Mouse (Mus musculus): Measurements from ENCODE around the gene Mei1. TPM values are rescaled to one million over a fixed set of nuclear protein-coding genes. Genes with fewer than 3 reads are reported as not detected.

Mei1 gene
- polyA plus RNA-seq, 1 experiment: not detected

DNA sequence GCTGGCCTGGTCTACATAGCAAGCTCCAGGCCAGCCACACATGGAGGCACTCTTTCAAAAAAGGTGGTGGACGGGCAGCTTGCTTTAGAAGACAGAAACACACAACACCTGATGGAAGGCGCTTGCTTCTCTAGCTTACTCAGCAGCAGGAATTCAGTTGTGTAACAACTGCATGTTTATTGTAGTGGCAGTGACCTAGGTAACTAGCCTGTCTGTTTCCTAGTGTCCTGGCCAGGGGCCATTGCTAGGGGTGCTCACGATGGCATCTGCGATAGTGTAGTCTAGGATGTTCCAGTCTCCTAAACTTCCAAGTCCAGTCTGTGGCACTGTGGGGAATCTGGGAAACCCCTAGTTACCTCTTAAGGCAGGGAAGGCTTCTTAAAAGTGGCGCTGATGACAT lies 74.4 kb downstream of the Mei1 start:
- H3K4me1 ChIP-seq (ENCODE audit: control insufficient read depth, insufficient read depth, low read length): peaks cover 4% of the 10 kb centered on the region
- no peaks in the 10 kb centered on the region for H3K9me3 ChIP-seq (replicated peaks; ENCODE audit: control insufficient read depth, insufficient read depth, low read length, poor library complexity, severe bottlenecking)
- H3K36me3 ChIP-seq (ENCODE audit: control insufficient read depth, insufficient read depth, low read length, poor library complexity, severe bottlenecking): no peaks in the 10 kb centered on the region
- no peaks in the 10 kb centered on the region for H3K27me3 ChIP-seq (ENCODE audit: control insufficient read depth, insufficient read depth, low read length, poor library complexity, severe bottlenecking)
- no peak overlapping the region for H3K4me3 ChIP-seq (ENCODE audit: low read depth, low read length)
- no peak overlapping the region for H3K9ac ChIP-seq (ENCODE audit: low read depth, poor library complexity, severe bottlenecking)
- TF ChIP-seq EP300 (IDR thresholded peaks at IDR 0.05; ENCODE audit: insufficient read depth, low read depth, low read length) (no peak), POLR2A (IDR thresholded peaks at IDR 0.05; ENCODE audit: insufficient read depth, low read length) (no peak), CTCF (IDR thresholded peaks at IDR 0.05; ENCODE audit: low read depth, low read length) (no peak)
- H3K27ac ChIP-seq (ENCODE audit: insufficient read depth, low read length): no peak overlapping the region

DNA sequence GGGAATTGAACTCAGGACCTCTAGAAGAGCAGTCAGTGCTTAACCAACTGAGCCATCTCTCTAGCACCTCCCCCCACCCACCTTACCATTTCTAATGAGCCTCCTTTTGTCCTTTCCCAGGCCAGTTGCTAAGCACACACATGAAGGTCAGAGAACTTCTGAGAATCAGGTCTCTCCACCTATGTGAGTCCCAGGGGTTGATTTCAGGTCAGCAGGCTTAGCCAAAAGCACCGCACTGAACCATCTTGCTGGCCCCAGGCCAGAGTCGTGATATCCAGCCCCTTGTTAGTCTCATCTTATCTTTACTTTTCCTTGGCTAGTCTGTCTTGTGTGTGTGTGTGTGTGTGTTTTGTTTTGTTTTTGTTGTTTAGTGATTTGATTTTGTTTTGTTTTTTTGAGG lies 75.6 kb downstream of the Mei1 start:
- H3K4me1 ChIP-seq (ENCODE audit: control insufficient read depth, insufficient read depth, low read length): peaks cover 4% of the 10 kb centered on the region
- peak overlapping the region; percentile 53; the same call in 1 of the 2 replicates for H3K9ac ChIP-seq (ENCODE audit: low read depth, poor library complexity, severe bottlenecking)
- 0 out of 2 replicates have a peak, but pooled peaks cover 1% of the 10 kb centered on the region for H3K36me3 ChIP-seq (ENCODE audit: control insufficient read depth, insufficient read depth, low read length, poor library complexity, severe bottlenecking)
- peak overlapping the region; percentile 97 for H3K27ac ChIP-seq (ENCODE audit: insufficient read depth, low read length)
- no peak overlapping the region for H3K4me3 ChIP-seq (ENCODE audit: low read depth, low read length)
- no peaks in the 10 kb centered on the region for H3K27me3 ChIP-seq (ENCODE audit: control insufficient read depth, insufficient read depth, low read length, poor library complexity, severe bottlenecking)
- H3K9me3 ChIP-seq (replicated peaks; ENCODE audit: control insufficient read depth, insufficient read depth, low read length, poor library complexity, severe bottlenecking): no peaks in the 10 kb centered on the region
- TF ChIP-seq POLR2A (IDR thresholded peaks at IDR 0.05; ENCODE audit: insufficient read depth, low read length) (no peak), EP300 (IDR thresholded peaks at IDR 0.05; ENCODE audit: insufficient read depth, low read depth, low read length) (no peak), CTCF (IDR thresholded peaks at IDR 0.05; ENCODE audit: low read depth, low read length) (no peak)

DNA sequence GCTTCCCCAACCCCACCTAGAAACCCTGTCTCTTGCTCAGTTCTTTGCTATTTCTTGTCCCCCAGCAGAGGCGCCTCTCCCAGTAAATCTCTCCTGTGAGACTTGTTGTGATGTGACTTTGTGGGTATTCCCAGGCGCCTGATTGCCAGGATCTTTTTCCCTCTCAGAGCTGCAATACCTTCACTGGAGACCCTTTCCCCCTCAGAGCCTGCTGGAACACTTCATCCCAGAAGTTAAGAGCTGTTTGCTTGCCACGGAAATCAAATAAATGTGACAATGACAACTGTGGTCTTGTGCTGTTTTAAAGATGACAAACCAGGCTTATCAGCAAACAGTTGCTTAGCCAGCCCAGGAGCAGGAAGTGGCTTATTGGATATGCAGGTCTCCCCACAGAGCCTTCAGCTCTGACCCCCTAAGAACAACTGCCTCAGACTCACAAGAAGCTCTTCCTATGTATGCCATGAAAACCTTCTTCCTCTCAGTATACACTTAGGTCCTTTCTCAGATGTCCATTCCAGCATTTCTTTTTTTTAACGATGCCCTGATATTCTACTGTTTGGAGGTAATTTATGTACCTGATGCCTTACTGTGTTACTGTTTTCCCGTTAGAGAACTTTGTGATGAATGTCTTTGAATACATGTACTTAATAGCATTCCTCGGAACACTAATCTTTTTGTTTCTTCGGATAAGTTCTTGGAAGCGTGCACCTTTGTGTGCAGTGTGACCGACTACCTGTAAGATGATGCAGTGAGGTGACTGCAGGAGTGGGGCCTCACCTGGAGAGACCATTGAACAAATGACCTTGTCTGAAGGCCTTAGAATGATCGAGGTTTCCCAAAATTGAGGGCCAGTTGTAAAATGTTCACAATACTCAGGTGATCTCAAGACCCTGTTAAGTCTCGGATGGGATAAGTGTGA lies 76.3 kb downstream of the Mei1 start:
- no peak for TF ChIP-seq EP300 (IDR thresholded peaks at IDR 0.05; ENCODE audit: insufficient read depth, low read depth, low read length)
- TF ChIP-seq POLR2A (IDR thresholded peaks at IDR 0.05; ENCODE audit: insufficient read depth, low read length): no peak
- TF ChIP-seq CTCF (IDR thresholded peaks at IDR 0.05; ENCODE audit: low read depth, low read length): no peak
- Histone ChIP-seq H3K36me3 (ENCODE audit: control insufficient read depth, insufficient read depth, low read length, poor library complexity, severe bottlenecking) (0 out of 2 replicates have a peak, but pooled peaks cover 5% of the 10 kb centered on the region), H3K27me3 (ENCODE audit: control insufficient read depth, insufficient read depth, low read length, poor library complexity, severe bottlenecking) (no peaks in the 10 kb centered on the region), H3K4me3 (ENCODE audit: low read depth, low read length) (peak overlapping the region; percentile 47), H3K27ac (ENCODE audit: insufficient read depth, low read length) (peak overlapping the region; percentile 97), H3K9me3 (replicated peaks; ENCODE audit: control insufficient read depth, insufficient read depth, low read length, poor library complexity, severe bottlenecking) (no peaks in the 10 kb centered on the region), H3K9ac (ENCODE audit: low read depth, poor library complexity, severe bottlenecking) (peak overlapping the region; percentile 53), H3K4me1 (ENCODE audit: control insufficient read depth, insufficient read depth, low read length) (peaks cover 5% of the 10 kb centered on the region)

DNA sequence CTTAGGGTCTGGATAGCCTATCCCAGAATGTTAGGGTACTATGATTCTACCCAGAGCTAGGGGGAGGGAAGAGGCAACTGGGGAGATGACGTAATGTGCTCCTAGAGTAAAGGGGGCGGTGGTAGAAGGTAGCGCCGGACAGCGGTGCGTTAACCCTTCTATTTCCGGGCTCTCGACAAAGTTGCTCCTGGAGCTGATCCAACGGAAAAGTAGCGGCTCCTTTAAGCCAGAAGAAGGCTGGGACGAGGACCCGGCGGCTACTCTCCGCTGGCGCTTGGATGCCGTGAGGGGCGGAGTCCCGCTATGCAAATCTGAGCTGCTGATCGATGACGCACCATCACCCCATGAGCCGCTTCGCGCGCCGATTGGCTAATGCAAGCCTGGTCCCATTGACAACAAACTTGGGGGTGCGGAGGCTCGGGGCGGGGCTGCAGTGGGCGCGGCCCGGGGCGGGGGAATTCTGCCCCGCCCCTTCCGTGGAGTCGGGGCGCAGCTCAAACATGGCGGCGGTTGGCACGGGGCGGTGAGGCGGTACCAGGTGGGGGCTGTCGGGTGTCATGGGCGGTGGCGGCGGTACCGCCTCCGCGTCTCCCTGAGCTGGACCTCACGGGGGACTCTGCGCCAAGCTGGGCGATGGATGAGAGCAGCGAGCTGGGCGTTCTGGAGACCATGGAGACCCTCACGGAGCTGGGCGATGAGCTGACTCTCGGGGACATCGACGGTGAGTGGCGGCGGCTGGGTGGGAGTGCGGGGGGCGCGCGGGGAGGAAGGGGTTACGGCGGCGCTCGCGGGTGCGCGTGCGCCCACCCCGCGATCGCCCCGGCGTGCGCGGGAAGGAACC lies 77.2 kb downstream of the Mei1 start, which contains the start of gene Srebf2:
Gene Srebf2 (plus strand): TSS at position 412 of the 841 bp plus-strand sequence.
- H3K9ac ChIP-seq (ENCODE audit: low read depth, poor library complexity, severe bottlenecking): peak within 1 kb of the TSS; percentile 100
- H3K36me3 ChIP-seq (ENCODE audit: control insufficient read depth, insufficient read depth, low read length, poor library complexity, severe bottlenecking): 0 out of 2 replicates have a peak, but pooled peaks cover 5% of the 10 kb centered on the region
- H3K27me3 ChIP-seq (ENCODE audit: control insufficient read depth, insufficient read depth, low read length, poor library complexity, severe bottlenecking): no peaks in the 10 kb centered on the region
- H3K27ac ChIP-seq (ENCODE audit: insufficient read depth, low read length): peak within 1 kb of the TSS; percentile 97
- H3K4me3 ChIP-seq (ENCODE audit: low read depth, low read length): peak within 1 kb of the TSS; percentile 94
- TF ChIP-seq POLR2A (IDR thresholded peaks at IDR 0.05; ENCODE audit: insufficient read depth, low read length): peak; percentile 55
- no peak for TF ChIP-seq CTCF (IDR thresholded peaks at IDR 0.05; ENCODE audit: low read depth, low read length)
- peak; percentile 70 for TF ChIP-seq EP300 (IDR thresholded peaks at IDR 0.05; ENCODE audit: insufficient read depth, low read depth, low read length)
- H3K4me1 ChIP-seq (ENCODE audit: control insufficient read depth, insufficient read depth, low read length): peaks cover 6% of the 10 kb centered on the region
- H3K9me3 ChIP-seq (replicated peaks; ENCODE audit: control insufficient read depth, insufficient read depth, low read length, poor library complexity, severe bottlenecking): no peaks in the 10 kb centered on the region

DNA sequence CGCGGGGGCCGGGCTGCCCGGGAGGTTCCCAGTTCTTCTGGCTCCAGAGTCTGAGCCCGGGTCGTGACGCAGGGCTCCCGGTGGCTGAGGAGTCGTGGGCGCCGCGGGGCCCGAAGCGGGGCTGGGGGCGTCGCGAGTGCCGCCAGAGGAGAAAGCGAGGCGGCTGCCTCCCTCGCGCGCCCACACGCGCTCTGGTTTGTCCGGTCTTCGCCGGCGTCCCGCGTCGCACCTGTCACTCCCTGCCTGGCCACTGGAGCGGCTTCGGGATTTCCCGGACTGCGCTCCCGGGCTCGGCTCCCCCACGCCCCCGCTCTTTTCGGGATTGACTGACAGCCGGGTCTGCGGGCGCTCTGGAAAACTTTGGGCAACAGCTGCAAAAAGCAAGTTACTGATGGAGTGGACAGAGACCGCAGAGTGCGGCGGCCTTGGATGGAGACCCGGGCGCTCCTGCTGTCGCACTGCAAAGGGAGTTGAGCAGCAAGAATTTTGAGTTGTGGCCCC lies 77.9 kb downstream of the Mei1 start:
- H3K9me3 ChIP-seq (replicated peaks; ENCODE audit: control insufficient read depth, insufficient read depth, low read length, poor library complexity, severe bottlenecking): no peaks in the 10 kb centered on the region
- TF ChIP-seq EP300 (IDR thresholded peaks at IDR 0.05; ENCODE audit: insufficient read depth, low read depth, low read length) (no peak), CTCF (IDR thresholded peaks at IDR 0.05; ENCODE audit: low read depth, low read length) (no peak), POLR2A (IDR thresholded peaks at IDR 0.05; ENCODE audit: insufficient read depth, low read length) (no peak)
- peak overlapping the region; percentile 100 for H3K9ac ChIP-seq (ENCODE audit: low read depth, poor library complexity, severe bottlenecking)
- H3K4me1 ChIP-seq (ENCODE audit: control insufficient read depth, insufficient read depth, low read length): peaks cover 10% of the 10 kb centered on the region
- no peaks in the 10 kb centered on the region for H3K27me3 ChIP-seq (ENCODE audit: control insufficient read depth, insufficient read depth, low read length, poor library complexity, severe bottlenecking)
- no peak overlapping the region for H3K27ac ChIP-seq (ENCODE audit: insufficient read depth, low read length)
- 0 out of 2 replicates have a peak, but pooled peaks cover 5% of the 10 kb centered on the region for H3K36me3 ChIP-seq (ENCODE audit: control insufficient read depth, insufficient read depth, low read length, poor library complexity, severe bottlenecking)
- H3K4me3 ChIP-seq (ENCODE audit: low read depth, low read length): peak overlapping the region; percentile 94
